Mouse (Mus musculus) heart, postnatal 36 days (tissue): ENCODE data around the gene Cds1. TPM values are rescaled to one million over a fixed set of nuclear protein-coding genes. Genes with fewer than 3 reads are reported as not detected.
"Not testable (repeated sequence)": the region's sequence is repeated elsewhere in the genome, so short reads cannot be mapped to it uniquely, and the experiment has no call there.

Experiments used
- DNase-seq, 2 experiments: peaks; one replicate each; pipeline ENCODE4 v3.0.0; 2021 to 2022
- intact Hi-C: fragments of 180-260 bp; cut with DNase I; formaldehyde crosslinking; loops from one replicate; pipeline ENCODE4 v1.15.1; 2025
- total RNA-seq, 2 experiments: library from RNA; stranded (reverse); gene quantifications; 2 replicates each; pipeline ENCODE4 v1.2.3; 2021

Gene Cds1
- total RNA-seq, 2 experiments from 2014 or later = 11.7 to 17.7 TPM

- DNase-seq = no peak
- intact Hi-C loops = no loop called here
Measured at GRCm38 (mm10) chr5:101825111-101825911, 60.4 kb downstream of the Cds1 start.

GRCm38 (mm10) chr5:101826531-101826970, 61.6 kb downstream of the Cds1 start:
- peak; percentile 35 for DNase-seq
- intact Hi-C loops = no loop called here

- no peak for DNase-seq
- intact Hi-C loops = no loop called here
Measured at GRCm38 (mm10) chr5:101827477-101827876, 62.5 kb downstream of the Cds1 start.

GRCm38 (mm10) chr5:101828932-101829331, 64.0 kb downstream of the Cds1 start:
- DNase-seq = no peak

GRCm38 (mm10) chr5:101830180-101830579, 65.2 kb downstream of the Cds1 start:
- DNase-seq = no peak

More at GRCm38 (mm10) chr5:101828932-101829331, 64.0 kb downstream of the Cds1 start:
- intact Hi-C loops = no loop called here

GRCm38 (mm10) chr5:101832042-101832441, 67.1 kb downstream of the Cds1 start:
- intact Hi-C loops = no loop called here
- no peak for DNase-seq

More at GRCm38 (mm10) chr5:101830180-101830579, 65.2 kb downstream of the Cds1 start:
- intact Hi-C loops = no loop called here

- DNase-seq = no peak
- intact Hi-C loops = no loop called here
Measured at GRCm38 (mm10) chr5:101832991-101833390, 68.1 kb downstream of the Cds1 start.

GRCm38 (mm10) chr5:101833875-101834274, 68.9 kb downstream of the Cds1 start:
- intact Hi-C loops = no loop called here
- no peak for DNase-seq

- intact Hi-C loops = no loop called here
- DNase-seq = no peak
Measured at GRCm38 (mm10) chr5:101836221-101836620, 71.3 kb downstream of the Cds1 start.

- DNase-seq, intact Hi-C loops: not testable (repeated sequence)
Measured at GRCm38 (mm10) chr5:101837605-101838004, 72.7 kb downstream of the Cds1 start.

GRCm38 (mm10) chr5:101840476-101840875, 75.5 kb downstream of the Cds1 start:
- DNase-seq = no peak
- intact Hi-C loops = no loop called here

- no peak for DNase-seq
- intact Hi-C loops = no loop called here
Measured at GRCm38 (mm10) chr5:101845011-101845410, 80.1 kb downstream of the Cds1 start.

- DNase-seq = no peak
- intact Hi-C loops = no loop called here
Measured at GRCm38 (mm10) chr5:101845930-101846329, 81.0 kb downstream of the Cds1 start.

- no peak for DNase-seq
- intact Hi-C loops = no loop called here
Measured at GRCm38 (mm10) chr5:101847323-101847722, 82.4 kb downstream of the Cds1 start.

- intact Hi-C loops = no loop called here
- DNase-seq = no peak
Measured at GRCm38 (mm10) chr5:101847762-101848161, 82.8 kb downstream of the Cds1 start.

- DNase-seq = no peak
- intact Hi-C loops = no loop called here
Measured at GRCm38 (mm10) chr5:101851133-101851532, 86.2 kb downstream of the Cds1 start.

- DNase-seq = no peak
- intact Hi-C loops = no loop called here
Measured at GRCm38 (mm10) chr5:101852116-101852680, 87.3 kb downstream of the Cds1 start.

- no peak for DNase-seq
- intact Hi-C loops = no loop called here
Measured at GRCm38 (mm10) chr5:101854100-101854499, 89.2 kb downstream of the Cds1 start.

- DNase-seq = no peak
- intact Hi-C loops = no loop called here
Measured at GRCm38 (mm10) chr5:101854667-101855066, 89.7 kb downstream of the Cds1 start.

- intact Hi-C loops = no loop called here
- no peak for DNase-seq
Measured at GRCm38 (mm10) chr5:101855475-101855874, 90.5 kb downstream of the Cds1 start.

GRCm38 (mm10) chr5:101858891-101859436, 94.0 kb downstream of the Cds1 start:
- intact Hi-C loops = no loop called here
- no peak for DNase-seq
